Mouse (Mus musculus): Measurements from ENCODE around the gene 1700067P10Rik. TPM values are rescaled to one million over a fixed set of nuclear protein-coding genes. Genes with fewer than 3 reads are reported as not detected.

1700067P10Rik gene
- total RNA-seq, 1 experiment from 2014 or later, result not detected

DNA sequence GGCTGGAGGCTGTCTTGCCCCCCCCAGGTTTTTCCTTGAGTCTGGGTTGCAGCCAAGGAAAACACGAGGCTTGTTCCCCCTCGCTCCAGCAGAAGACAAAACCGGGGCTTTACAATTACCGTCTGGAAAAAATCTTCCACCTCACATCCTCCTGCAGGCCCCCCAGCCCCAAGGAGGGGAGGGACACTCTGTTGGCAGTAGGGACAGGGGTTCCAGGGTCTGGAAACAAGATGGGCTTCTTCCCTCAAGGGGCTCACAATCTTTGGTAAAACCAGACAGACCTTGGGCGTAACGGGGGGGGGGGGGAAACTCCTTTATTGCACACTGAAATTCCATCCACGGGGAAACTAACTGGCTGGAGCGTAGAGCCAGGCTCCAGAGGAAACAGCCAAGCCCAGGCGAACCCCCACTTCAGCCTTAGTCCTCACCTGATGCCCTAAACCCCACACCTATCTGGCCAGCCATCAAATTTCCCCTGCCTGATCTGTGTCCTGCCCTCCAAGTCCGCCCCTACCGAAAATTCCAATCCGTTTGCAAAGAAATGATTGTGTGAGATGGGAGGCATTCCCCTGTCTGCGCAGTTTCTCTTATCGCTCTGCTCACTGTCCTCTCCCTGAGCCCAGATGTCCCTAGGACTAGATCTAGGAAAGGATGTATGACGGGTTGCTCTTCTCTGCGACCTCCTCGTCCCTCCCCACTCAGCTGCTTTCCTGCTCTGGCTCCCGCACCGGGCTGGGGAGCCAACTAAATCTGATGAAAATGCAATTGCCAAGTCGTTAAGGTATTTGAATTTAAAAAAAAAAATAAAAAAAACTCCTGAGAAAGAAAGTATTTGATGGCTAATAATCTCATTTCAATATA lies 5.9 kb downstream of the 1700067P10Rik start:
- ATAC-seq (ENCODE audit: extremely low read depth, insufficient number of reproducible peaks, low FRiP score, poor library complexity, severe bottlenecking), result no peak

DNA sequence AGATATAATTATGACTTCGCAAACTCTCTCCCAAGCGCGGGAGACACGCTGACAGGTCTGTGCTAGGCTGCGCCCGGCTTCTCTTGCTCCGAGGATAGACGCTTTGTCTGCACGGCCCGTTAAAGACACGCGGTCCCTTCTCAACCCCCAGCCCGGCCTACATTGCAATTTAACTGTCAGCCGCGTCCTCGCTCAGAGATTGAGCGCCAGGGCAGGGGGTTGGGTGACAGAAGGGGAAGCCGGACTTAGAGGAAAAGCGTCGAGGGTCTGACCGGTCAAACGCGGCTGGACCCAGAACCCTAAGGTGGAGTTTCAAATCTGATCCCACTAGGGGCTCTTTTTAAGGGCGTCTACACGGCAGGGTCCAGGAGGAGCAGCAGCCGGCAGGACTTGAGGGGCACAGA lies 6.6 kb downstream of the 1700067P10Rik start:
- no peak for ATAC-seq (ENCODE audit: extremely low read depth, insufficient number of reproducible peaks, low FRiP score, poor library complexity, severe bottlenecking)

DNA sequence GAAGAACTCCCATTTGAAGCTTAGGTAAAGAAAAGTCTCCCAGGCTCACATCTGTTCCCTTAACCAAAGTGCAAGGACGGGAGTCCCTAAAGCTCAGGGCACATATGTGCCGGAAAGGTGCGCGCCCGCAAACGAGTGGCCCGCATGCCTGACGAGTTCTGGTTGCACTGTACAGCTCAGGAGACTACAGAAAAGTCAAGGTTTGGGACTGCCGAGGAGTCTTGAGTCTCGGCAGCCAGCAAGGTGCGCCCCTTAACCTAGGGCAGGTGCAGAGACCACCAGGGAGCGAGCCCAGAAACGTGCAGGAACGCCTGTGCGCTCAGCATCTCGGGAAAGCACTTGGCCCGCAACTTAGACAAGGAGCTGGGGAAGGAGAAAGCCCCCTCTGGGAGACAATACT lies 7.2 kb downstream of the 1700067P10Rik start:
- ATAC-seq (ENCODE audit: extremely low read depth, insufficient number of reproducible peaks, low FRiP score, poor library complexity, severe bottlenecking), result no peak

GRCm38 (mm10) chr17:48097011-48097742 lies 8.1 kb downstream of the 1700067P10Rik start:
- peak; percentile 39 for ATAC-seq (ENCODE audit: extremely low read depth, insufficient number of reproducible peaks, low FRiP score, poor library complexity, severe bottlenecking)

GRCm38 (mm10) chr17:48097743-48098527 lies 8.8 kb downstream of the 1700067P10Rik start:
- no peak for ATAC-seq (ENCODE audit: extremely low read depth, insufficient number of reproducible peaks, low FRiP score, poor library complexity, severe bottlenecking)

DNA sequence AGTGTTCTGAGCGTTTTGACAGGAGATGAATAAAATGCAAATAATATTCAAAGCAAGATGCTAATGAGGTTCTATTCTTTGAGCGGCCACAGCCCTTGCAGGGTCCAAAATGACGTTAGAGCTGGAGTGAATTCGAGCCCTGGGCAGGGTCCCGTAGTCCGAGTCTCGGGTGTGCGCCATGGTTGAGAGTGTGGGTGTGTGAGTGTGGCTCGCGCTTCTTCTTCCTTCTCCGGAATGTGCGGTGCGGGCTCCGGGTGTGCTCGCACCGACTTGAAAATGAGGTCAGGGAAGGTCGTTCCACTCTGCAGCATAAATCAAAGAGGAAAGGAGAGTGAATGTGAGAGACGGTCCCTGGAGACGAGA lies 9.4 kb downstream of the 1700067P10Rik start:
- peak; percentile 4; the same call in 1 of the 2 replicates for ATAC-seq (ENCODE audit: extremely low read depth, insufficient number of reproducible peaks, low FRiP score, poor library complexity, severe bottlenecking)

DNA sequence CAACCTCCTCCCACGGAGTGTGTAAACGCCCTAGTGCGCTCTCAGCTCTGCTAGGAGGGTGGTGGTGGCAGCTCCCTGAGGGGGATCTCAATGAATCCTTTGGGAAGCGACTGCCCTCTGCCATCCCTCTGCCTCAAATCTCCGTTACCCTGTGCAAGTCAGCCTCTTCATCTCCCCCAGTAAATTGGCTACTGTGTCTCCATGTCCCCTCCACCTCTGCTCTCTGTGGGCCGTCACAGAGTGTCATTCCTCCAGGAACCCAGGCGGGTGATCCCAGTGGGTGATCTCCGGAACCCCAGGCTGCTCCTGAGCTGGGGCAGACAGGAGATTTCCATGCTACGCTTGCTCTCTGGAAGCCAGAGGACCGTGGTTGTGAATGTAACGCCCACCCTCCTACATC lies 10.2 kb downstream of the 1700067P10Rik start:
- no peak for ATAC-seq (ENCODE audit: extremely low read depth, insufficient number of reproducible peaks, low FRiP score, poor library complexity, severe bottlenecking)

DNA sequence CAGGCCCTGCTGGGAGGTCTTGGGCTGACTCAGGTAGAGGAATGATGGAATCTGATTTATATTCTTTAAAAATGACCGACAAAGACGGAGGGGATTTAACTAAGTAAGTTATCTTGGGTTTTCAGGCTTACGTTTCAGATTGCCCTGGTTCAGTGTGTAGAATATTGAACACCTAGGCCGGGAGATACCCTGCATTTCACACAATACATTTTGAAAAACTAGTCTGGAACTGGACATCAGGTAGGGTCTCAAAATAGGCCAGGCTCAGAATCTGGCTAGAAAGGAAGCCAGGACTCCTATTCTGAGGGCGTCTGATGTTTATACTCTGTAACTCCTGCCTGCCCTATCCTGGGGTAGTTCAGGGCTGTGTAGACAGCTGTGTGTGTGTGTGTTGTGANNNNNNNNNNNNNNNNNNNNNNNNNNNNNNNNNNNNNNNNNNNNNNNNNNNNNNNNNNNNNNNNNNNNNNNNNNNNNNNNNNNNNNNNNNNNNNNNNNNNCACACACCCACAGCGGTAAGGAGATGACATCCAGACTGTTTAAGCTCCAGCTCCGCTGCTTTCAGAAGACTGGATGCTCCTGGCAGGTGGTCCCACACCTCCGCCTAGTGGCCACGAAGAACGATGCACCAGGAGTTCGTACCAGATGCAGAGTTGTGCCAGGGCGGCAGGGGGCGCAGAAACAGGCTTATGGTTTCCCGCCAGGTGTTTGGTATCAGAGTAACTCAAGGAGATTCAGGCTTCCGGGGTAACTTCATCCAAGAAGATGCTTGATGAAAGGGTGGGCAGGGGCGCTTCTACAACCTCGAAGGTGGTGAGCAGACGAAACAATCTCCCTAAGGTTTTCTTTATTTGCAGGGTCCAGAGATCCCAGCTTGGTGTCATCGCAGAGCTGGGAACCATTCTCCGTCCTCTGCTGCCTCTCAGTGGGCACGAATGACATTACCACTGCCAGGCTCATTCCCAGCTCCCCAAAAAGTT lies 11.6 kb downstream of the 1700067P10Rik start:
- peak; percentile 89 for ATAC-seq (ENCODE audit: extremely low read depth, insufficient number of reproducible peaks, low FRiP score, poor library complexity, severe bottlenecking)

DNA sequence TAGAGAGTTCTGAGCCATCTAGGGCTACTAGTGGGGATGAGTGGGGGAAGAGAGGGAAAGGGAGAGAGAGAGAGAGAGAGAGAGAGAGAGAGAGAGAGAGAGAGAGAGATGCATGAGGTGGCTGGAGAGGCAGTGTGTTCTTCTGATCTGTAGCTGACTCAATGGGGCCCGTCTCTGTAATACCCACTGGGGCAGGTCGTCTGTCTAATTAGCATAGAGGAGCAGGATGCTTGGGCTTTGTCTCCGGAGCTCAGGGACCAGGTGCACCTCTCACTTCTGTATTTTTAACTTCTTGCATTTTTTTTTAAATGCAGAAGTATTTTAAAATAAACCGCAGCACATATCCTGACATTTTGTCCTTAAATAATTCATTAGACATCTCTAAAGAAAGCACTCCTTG lies 18.2 kb downstream of the 1700067P10Rik start:
- peak; percentile 84 for ATAC-seq (ENCODE audit: extremely low read depth, insufficient number of reproducible peaks, low FRiP score, poor library complexity, severe bottlenecking)

DNA sequence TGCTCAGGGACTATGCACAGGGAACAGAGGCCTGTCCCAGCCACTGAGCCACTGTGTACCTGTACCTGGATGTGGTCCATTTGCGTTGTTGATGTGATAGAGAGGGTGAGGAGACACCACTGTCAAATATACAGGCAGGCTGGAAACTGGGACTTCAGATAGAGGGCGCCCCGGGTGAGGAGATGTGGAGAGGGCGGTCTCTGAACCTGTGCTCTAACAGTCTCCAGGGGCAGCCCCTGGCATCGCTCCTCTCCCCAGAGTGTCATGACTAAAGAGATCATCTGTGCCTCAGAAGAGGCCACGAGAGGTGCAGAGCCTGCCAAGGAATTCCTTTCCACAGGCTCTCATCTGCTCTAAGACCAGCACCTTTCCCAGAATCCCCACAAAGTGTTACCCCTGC lies 18.7 kb downstream of the 1700067P10Rik start:
- peak; percentile 30; the same call in 1 of the 2 replicates for ATAC-seq (ENCODE audit: extremely low read depth, insufficient number of reproducible peaks, low FRiP score, poor library complexity, severe bottlenecking)

GRCm38 (mm10) chr17:48108520-48108919 lies 19.4 kb downstream of the 1700067P10Rik start:
- ATAC-seq (ENCODE audit: extremely low read depth, insufficient number of reproducible peaks, low FRiP score, poor library complexity, severe bottlenecking), result no peak

DNA sequence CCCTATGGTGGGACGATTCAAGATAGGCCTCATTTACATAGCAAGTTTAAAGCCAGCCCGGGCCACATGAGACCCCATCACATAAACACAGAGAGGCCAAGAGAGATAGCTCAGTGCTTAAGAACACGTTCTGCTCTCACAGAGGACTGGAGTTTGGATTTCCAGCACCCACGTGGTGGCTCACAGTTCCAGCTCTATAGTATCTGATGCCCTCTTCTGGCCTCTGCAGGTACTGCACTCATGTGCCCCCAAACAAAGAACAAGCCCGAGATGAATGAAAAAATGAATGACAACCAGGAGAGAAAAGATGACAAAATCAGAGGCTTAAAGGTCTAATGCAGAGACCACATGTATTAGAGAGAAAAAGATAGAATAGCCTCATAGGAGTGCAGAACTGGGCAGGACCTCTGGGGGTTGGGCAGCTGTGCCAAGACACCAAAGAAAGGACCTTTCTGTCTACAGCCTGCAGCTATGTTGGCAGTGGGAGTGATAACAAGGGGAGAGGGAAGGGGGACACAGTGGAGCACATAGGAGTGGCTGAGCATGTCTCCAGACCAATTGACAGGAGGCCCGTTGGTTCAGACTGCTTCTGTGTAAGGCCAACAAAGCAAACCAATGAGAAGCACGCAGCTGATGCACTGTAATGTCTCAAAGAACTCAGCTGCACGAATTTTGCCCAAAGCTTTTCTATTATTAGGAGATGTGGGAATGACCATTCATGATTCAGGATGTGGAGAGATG lies 21.6 kb downstream of the 1700067P10Rik start:
- ATAC-seq (ENCODE audit: extremely low read depth, insufficient number of reproducible peaks, low FRiP score, poor library complexity, severe bottlenecking), result peak; percentile 25; the same call in 1 of the 2 replicates

DNA sequence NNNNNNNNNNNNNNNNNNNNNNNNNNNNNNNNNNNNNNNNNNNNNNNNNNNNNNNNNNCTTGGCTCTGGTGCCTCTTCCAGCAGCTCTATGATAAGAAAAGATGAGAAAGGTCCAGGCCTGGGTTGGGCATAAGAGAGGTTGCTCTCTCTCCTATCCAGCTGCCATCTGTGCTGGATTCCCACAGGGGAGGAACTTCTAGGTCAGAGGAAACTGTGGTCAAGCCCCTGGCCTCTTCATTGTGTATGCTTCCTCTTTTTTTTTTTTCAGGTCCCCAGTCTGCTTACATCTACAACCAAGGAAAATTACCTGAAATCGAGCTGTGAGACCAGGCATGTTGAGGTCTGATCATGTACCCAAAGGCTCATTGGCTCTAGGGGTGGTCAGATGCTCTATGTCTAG lies 29.5 kb downstream of the 1700067P10Rik start:
- peak; percentile 82 for ATAC-seq (ENCODE audit: extremely low read depth, insufficient number of reproducible peaks, low FRiP score, poor library complexity, severe bottlenecking)

DNA sequence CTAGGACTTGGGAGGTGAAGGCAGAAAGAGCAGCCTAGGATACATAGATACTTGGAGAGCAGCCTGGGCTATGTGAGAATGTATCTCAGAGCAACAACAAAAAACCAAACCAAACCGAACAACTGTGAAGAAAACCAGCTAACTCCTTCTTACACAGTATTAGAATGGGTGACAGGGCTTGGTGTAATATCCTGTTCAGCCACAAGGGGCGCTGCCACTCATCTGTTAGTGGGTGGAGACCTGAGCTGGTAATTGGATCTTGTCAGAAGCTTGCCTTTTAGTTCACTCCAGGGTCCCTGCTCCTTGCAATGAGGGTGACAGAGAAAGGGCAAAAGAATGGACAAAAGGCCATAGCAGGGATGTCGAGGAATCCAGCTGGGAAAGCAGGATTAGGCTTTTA lies 30.5 kb downstream of the 1700067P10Rik start:
- peak; percentile 73 for ATAC-seq (ENCODE audit: extremely low read depth, insufficient number of reproducible peaks, low FRiP score, poor library complexity, severe bottlenecking)

DNA sequence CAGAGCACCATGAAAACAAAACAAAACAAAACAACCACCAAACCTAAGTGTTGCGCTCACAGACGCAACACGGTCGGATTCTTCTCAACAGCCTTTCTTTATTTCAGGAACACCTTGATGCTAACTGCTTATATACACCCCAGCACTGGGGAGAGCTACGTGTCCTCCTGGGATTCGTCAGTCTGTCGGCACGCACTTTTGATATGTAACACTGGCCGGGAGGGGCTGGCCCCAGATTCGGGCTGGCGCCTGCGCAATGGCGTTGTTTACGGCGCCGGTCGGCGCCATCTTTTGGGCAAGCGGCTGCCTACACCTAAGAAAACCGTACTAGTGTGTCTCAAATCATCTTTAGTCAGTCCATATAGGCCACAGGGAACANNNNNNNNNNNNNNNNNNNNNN lies 31.3 kb downstream of the 1700067P10Rik start:
- no peak for ATAC-seq (ENCODE audit: extremely low read depth, insufficient number of reproducible peaks, low FRiP score, poor library complexity, severe bottlenecking)

DNA sequence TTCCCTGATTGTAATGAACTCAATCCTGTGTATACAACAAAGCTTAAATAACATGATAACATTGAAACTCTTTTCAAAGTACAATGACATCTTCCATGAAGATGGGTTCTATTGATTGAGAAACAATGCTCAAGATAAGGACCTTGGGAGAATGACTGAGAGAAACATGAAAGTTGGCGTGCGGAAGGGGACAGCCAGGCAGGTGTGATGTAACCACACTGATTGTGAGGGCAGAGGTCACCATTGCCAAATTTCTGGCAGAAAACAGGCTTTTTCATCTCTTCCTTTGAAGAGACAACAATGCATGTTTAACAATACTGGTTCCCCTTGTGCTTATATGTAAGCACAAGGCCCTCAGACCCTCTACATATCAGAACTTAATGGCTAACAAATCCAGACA lies 43.7 kb downstream of the 1700067P10Rik start:
- ATAC-seq (ENCODE audit: extremely low read depth, insufficient number of reproducible peaks, low FRiP score, poor library complexity, severe bottlenecking), result no peak
